Mouse (Mus musculus): ENCODE data around the gene Prorsd1. TPM values are rescaled to one million over a fixed set of nuclear protein-coding genes. Genes with fewer than 3 reads are reported as not detected.

Prorsd1 gene
- polyA plus RNA-seq (2015; fragmentation: Nextera tagmentation; extraction: Ambion mirVana), result 26.0 and 30.1 TPM in 2 replicates

DNA sequence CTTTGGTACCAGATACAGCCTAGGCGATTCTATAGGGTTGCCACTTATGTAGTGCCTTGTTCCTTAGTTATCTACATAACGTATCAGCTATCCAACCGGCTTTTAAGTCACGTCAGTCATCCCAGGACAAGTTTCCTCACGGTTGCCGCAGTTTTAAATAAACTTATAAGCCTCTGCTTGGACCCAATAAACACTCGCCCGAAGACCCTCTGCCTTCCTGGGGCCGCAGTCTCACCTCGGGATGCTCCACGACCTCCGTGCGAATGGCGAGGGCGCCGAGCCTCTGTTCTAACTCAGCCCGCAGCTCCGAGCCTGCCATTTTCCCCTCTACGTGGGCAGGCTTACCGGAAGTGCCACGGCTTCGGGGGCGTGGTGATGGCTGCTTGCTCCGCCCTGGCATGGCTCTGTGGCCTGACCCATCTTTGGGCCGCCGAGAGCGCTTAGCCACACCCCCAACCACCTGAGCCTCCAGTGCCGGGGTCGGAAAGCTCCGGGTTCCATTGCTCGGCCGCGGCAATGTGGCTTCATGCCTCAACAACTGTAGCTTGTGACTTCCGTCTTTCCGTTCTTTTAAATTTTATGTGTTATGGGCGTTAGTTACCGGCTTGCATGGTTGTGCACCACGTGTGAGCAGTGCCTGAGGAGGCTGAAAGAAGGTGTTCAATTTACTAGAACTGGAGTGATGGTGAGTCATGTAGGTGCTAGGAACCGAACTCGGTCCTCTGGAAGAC, at the start of gene Prorsd1:
Prorsd1 (minus strand) TSS at position 352 of the 731 bp plus-strand sequence.
- 2% methylated on average over 40 of the region's 40 CpGs for WGBS

DNA sequence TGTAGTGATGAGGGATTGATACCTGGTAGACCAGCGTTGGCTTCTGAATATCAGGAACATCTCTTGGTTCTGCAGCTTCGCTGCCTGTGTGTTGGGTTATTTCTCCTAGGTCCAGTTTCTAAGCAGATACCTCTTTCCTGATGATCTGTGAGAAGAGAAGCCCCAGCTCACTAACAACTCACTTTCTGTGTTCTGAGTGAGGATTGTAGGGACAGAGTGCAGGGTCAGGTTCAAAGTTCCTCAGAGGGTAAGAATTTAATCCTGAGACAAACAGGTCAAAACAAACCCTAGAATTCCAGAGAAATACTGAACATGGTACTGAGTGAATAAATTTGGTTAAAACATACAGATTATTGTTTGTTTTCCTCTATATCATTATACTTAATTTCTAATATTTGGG, 48.6 kb upstream of the Prorsd1 start:
- no peak overlapping the region for H3K27ac ChIP-seq (ENCODE audit: low read length)
- no peak overlapping the region for H3K4me2 ChIP-seq (ENCODE audit: low read depth, low read length)
- no peaks in the 10 kb centered on the region for H3K27me3 ChIP-seq (ENCODE audit: control insufficient read depth, insufficient read depth, low read depth, low read length)
- ATAC-seq (ENCODE audit: low read depth), result no peak
- WGBS, result 87% methylated on average over 2 of the region's 2 CpGs
- no peak overlapping the region for H3K9ac ChIP-seq (ENCODE audit: low read length)
- H3K4me3 ChIP-seq (ENCODE audit: low read length), result no peak overlapping the region
- H3K36me3 ChIP-seq (ENCODE audit: control insufficient read depth, insufficient read depth, low read length), result no peaks in the 10 kb centered on the region
- no peaks in the 10 kb centered on the region for H3K4me1 ChIP-seq (replicated peaks; ENCODE audit: control insufficient read depth, insufficient read depth, low read length)
- H3K9me3 ChIP-seq (ENCODE audit: control insufficient read depth, low read length), result no peaks in the 10 kb centered on the region

More for the DNA sequence above, at the start of gene Prorsd1:
- peak within 1 kb of the TSS; percentile 50 for H3K4me2 ChIP-seq (ENCODE audit: low read depth, low read length)
- no peaks in the 10 kb centered on the region; the same call in 1 of the 2 replicates for H3K9me3 ChIP-seq (ENCODE audit: control insufficient read depth, low read length)
- ATAC-seq (ENCODE audit: low read depth), result peak; percentile 100
- peaks cover 8% of the 10 kb centered on the region for H3K4me1 ChIP-seq (replicated peaks; ENCODE audit: control insufficient read depth, insufficient read depth, low read length)
- H3K4me3 ChIP-seq (ENCODE audit: low read length), result peak within 1 kb of the TSS; percentile 66
- H3K36me3 ChIP-seq (ENCODE audit: control insufficient read depth, insufficient read depth, low read length), result peaks cover 7% of the 10 kb centered on the region
- no peaks in the 10 kb centered on the region for H3K27me3 ChIP-seq (ENCODE audit: control insufficient read depth, insufficient read depth, low read depth, low read length)
- peak within 1 kb of the TSS; percentile 69 for H3K9ac ChIP-seq (ENCODE audit: low read length)
- peak within 1 kb of the TSS; percentile 63 for H3K27ac ChIP-seq (ENCODE audit: low read length)

DNA sequence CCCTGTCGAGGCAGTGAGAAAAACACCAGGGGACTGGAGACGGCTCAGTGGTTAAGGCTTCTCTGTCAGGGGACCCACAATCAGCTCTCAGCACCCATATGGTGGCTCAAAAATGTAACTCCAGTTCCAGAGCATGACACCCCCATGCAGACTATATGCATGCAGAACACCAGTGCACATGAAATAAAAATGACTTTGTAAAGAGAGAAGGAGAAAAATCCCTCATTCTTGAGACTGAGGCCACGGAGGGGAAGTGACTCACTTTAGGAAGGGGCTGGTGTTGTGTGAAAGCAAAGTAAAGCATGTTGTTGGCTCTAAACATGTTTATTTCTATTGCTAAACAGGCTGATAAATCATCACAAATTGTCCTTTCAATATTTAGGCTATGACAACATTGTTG, 46.2 kb upstream of the Prorsd1 start:
- no peak overlapping the region for H3K9ac ChIP-seq (ENCODE audit: low read length)
- H3K4me2 ChIP-seq (ENCODE audit: low read depth, low read length), result no peak overlapping the region
- H3K36me3 ChIP-seq (ENCODE audit: control insufficient read depth, insufficient read depth, low read length), result no peaks in the 10 kb centered on the region
- no peak overlapping the region for H3K27ac ChIP-seq (ENCODE audit: low read length)
- no peaks in the 10 kb centered on the region for H3K4me1 ChIP-seq (replicated peaks; ENCODE audit: control insufficient read depth, insufficient read depth, low read length)
- ATAC-seq (ENCODE audit: low read depth), result no peak
- H3K4me3 ChIP-seq (ENCODE audit: low read length), result no peak overlapping the region
- no peaks in the 10 kb centered on the region for H3K9me3 ChIP-seq (ENCODE audit: control insufficient read depth, low read length)
- H3K27me3 ChIP-seq (ENCODE audit: control insufficient read depth, insufficient read depth, low read depth, low read length), result no peaks in the 10 kb centered on the region
- 78% methylated on average over 3 of the region's 3 CpGs for WGBS

DNA sequence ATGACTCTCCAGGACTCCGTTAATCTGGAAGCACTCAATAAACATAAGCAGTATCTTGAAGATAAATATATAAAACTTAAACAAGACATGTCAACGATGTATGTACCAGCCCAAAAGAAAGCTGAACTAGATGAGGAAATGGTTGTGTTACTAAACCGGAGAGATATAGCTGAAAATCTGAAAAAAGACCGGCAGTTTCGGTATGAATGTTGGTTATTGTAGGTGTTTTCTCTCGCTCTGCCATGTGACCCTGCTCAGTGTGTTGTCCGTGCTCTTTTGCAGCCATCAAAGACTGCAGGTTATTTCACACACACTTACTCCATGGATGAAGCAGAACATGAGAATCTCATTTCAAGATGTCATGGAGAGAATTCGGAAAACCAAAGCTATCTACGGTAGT, 45.6 kb upstream of the Prorsd1 start:
- no peak for ATAC-seq (ENCODE audit: low read depth)
- Histone ChIP-seq H3K9me3 (ENCODE audit: control insufficient read depth, low read length) (no peaks in the 10 kb centered on the region), H3K4me1 (replicated peaks; ENCODE audit: control insufficient read depth, insufficient read depth, low read length) (no peaks in the 10 kb centered on the region), H3K36me3 (ENCODE audit: control insufficient read depth, insufficient read depth, low read length) (no peaks in the 10 kb centered on the region), H3K4me3 (ENCODE audit: low read length) (no peak overlapping the region), H3K27ac (ENCODE audit: low read length) (no peak overlapping the region), H3K9ac (ENCODE audit: low read length) (no peak overlapping the region), H3K4me2 (ENCODE audit: low read depth, low read length) (no peak overlapping the region), H3K27me3 (ENCODE audit: control insufficient read depth, insufficient read depth, low read depth, low read length) (no peaks in the 10 kb centered on the region)
- WGBS, result 75% methylated on average over 9 of the region's 9 CpGs

DNA sequence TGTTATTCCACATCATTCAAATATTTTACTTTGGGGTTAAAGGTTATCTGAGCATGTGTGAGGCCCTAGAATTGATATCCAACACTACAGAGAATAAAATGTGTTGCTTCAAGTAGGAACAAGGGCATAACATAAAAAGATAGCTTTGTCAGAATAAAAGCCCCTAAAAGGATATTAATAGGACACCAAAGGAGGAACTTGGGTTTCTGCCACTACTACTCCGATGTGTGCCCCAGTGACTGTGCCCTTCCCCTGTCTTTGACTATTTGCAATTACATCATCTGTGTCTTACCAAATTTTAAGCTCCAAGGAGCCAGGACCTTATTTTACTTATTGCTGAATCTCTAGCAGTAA, 34.6 kb upstream of the Prorsd1 start:
- no peaks in the 10 kb centered on the region for H3K9me3 ChIP-seq (ENCODE audit: control insufficient read depth, low read length)
- ATAC-seq (ENCODE audit: low read depth), result no peak
- WGBS, result 54% methylated on average over 1 of the region's 1 CpGs

DNA sequence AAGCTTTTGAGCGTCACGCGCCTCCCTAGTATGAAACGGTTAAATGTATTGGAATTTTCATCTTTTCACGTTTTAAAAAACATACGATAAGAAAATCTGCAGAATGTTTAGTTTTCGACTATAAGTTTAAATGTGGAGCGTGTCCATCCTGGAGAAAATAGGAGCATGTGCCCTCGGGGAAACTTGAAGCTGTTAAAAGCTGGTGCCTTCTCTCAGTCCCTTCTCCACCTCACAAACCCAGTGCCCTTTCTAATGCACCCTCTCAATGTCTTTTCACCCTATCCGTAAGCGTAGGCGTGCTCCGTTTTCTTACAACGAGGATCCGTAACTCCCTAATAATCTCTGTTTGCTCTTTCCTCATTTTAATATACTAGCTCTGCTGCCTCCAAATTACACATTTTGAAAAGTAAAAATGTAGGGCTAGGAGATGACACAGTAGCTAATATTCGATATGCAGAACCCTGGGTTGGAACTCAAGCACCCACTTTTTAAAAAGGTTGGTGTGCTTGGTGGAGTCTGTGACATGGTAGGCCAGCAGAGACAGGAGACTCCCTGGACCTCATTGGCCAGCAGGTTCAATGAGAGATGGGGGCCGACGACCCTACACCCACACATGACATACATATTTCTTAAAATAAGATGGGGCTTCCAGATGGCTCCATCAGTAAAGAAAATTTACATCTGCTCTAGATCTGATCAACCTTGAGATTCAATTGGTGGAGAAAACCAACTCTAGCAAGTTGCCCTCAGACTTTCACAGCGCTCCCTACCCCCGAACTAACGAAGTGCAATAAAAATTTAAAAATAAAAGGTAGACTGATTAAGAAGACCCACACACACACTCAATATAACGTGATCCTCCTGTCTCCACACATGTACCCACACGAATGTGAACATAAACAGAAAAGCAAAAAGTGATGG, 33.9 kb upstream of the Prorsd1 start:
- WGBS, result 17% methylated on average over 23 of the region's 23 CpGs
- Histone ChIP-seq H3K27me3 (ENCODE audit: control insufficient read depth, insufficient read depth, low read depth, low read length) (no peaks in the 10 kb centered on the region), H3K27ac (ENCODE audit: low read length) (0 out of 2 replicates have a peak overlapping the region, but pooled peaks have one; percentile 2), H3K4me3 (ENCODE audit: low read length) (peak overlapping the region; percentile 88), H3K9ac (ENCODE audit: low read length) (peak overlapping the region; percentile 92), H3K9me3 (ENCODE audit: control insufficient read depth, low read length) (no peaks in the 10 kb centered on the region), H3K4me1 (replicated peaks; ENCODE audit: control insufficient read depth, insufficient read depth, low read length) (peaks cover 10% of the 10 kb centered on the region), H3K36me3 (ENCODE audit: control insufficient read depth, insufficient read depth, low read length) (peaks cover 17% of the 10 kb centered on the region), H3K4me2 (ENCODE audit: low read depth, low read length) (peak overlapping the region; percentile 72)
- no peak for ATAC-seq (ENCODE audit: low read depth)

More for the DNA sequence above, 34.6 kb upstream of the Prorsd1 start:
- H3K27me3 ChIP-seq (ENCODE audit: control insufficient read depth, insufficient read depth, low read depth, low read length), result no peaks in the 10 kb centered on the region
- no peak overlapping the region for H3K27ac ChIP-seq (ENCODE audit: low read length)
- no peak overlapping the region for H3K9ac ChIP-seq (ENCODE audit: low read length)
- H3K36me3 ChIP-seq (ENCODE audit: control insufficient read depth, insufficient read depth, low read length), result peaks cover 11% of the 10 kb centered on the region
- peaks cover 10% of the 10 kb centered on the region for H3K4me1 ChIP-seq (replicated peaks; ENCODE audit: control insufficient read depth, insufficient read depth, low read length)
- no peak overlapping the region for H3K4me3 ChIP-seq (ENCODE audit: low read length)
- H3K4me2 ChIP-seq (ENCODE audit: low read depth, low read length), result no peak overlapping the region

DNA sequence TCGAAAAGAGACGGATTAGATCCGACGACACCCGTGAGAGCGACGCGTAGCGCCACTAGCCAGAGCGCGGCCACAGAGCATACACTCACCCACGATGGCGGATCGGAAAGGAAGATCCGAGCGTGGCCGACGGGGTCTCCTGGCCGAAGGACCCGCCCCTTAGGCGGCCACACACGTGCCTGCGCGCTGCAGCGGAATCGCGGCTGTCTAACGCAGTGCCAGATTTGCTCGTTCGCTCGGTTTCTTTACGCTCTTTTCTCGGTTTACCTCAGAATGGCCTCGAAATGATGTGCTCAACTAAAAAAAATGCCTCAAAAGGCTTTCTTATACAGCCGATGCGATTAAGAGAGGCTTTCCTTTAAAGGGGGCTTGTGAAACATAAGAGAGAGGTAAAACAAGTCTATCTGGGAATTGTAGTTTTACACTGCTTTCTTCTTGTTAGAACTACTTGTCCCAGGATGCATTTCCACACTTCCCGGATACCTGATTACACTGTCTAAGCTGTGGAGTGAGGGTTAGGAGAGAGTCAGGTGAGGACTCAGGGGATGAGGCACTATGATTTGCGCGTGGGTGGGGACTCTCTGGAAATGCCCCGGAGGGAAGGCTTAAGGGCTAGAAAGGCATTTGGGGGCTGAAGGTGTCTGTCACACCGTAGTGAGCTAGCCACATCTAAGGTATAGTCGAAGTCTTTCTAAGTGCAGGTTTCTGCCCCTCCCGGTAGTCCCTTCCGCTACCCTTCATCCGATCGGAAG, 33.1 kb upstream of the Prorsd1 start, which contains the start of the genes Clhc1 and Rps27a:
Clhc1 (plus strand) TSS at position 199 of the 752 bp plus-strand sequence.
Rps27a (minus strand) TSS at position 358 of the 752 bp plus-strand sequence.
- peak; percentile 97 for ATAC-seq (ENCODE audit: low read depth)
- Histone ChIP-seq H3K27me3 (ENCODE audit: control insufficient read depth, insufficient read depth, low read depth, low read length) (no peaks in the 10 kb centered on the region), H3K27ac (ENCODE audit: low read length) (peak within 1 kb of the TSS; percentile 69), H3K4me1 (replicated peaks; ENCODE audit: control insufficient read depth, insufficient read depth, low read length) (peaks cover 10% of the 10 kb centered on the region), H3K9ac (ENCODE audit: low read length) (peak within 1 kb of the TSS; percentile 92), H3K4me3 (ENCODE audit: low read length) (peak within 1 kb of the TSS; percentile 88), H3K36me3 (ENCODE audit: control insufficient read depth, insufficient read depth, low read length) (peaks cover 18% of the 10 kb centered on the region), H3K4me2 (ENCODE audit: low read depth, low read length) (peak within 1 kb of the TSS; percentile 72), H3K9me3 (ENCODE audit: control insufficient read depth, low read length) (no peaks in the 10 kb centered on the region)
- under 1% methylated on average over 46 of the region's 46 CpGs for WGBS

DNA sequence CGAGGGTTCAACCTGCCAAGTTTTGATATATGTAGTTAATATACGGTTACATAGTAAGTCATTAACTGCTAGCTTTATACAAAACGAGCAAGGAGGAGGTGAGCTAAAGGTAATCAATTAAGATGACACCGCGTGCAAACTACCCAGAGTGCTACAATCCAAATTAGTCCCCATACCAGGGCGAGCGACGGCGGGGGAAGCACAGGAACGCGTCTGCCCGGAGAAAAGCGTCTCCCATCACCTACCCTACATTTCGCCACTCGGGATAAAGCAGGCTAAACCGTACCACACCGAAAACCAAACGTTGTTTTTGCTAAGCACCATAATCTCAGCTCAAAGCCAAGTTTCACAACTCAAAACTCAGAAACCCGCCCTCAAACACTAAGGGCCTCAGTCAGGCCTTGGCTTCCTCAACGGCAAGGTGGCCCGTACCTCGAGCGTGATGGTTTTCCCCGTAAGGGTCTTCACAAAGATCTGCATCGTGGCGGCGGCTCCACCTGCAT, 32.5 kb upstream of the Prorsd1 start:
- Histone ChIP-seq H3K9ac (ENCODE audit: low read length) (peak overlapping the region; percentile 92), H3K4me1 (replicated peaks; ENCODE audit: control insufficient read depth, insufficient read depth, low read length) (peaks cover 10% of the 10 kb centered on the region), H3K4me3 (ENCODE audit: low read length) (peak overlapping the region; percentile 88), H3K9me3 (ENCODE audit: control insufficient read depth, low read length) (no peaks in the 10 kb centered on the region), H3K27ac (ENCODE audit: low read length) (peak overlapping the region; percentile 69), H3K4me2 (ENCODE audit: low read depth, low read length) (peak overlapping the region; percentile 70), H3K36me3 (ENCODE audit: control insufficient read depth, insufficient read depth, low read length) (peaks cover 19% of the 10 kb centered on the region), H3K27me3 (ENCODE audit: control insufficient read depth, insufficient read depth, low read depth, low read length) (no peaks in the 10 kb centered on the region)
- WGBS, result under 1% methylated on average over 27 of the region's 27 CpGs
- ATAC-seq (ENCODE audit: low read depth), result peak; percentile 35

Data from lung, embryonic 16.5 days (tissue).